Mouse (Mus musculus): ENCODE data around the gene Srpk2.

- TF ChIP-seq CTCF (IDR thresholded peaks at IDR 0.05; ENCODE audit: insufficient read depth, low read length) (no peak), POLR2A (IDR thresholded peaks at IDR 0.05; ENCODE audit: borderline replicate concordance, extremely low read depth, low read depth, low read length) (no peak)
Measured at GRCm38 (mm10) chr5:23661191-23661590, 23.2 kb downstream of the Srpk2 start.

Data from lung, adult 2 months (tissue).